Mouse (Mus musculus): ENCODE data around the gene Cfap44.
"Not testable (repeated sequence)": the region's sequence is repeated elsewhere in the genome, so short reads cannot be mapped to it uniquely, and the experiment has no call there.

The Cfap44 gene

GRCm38 (mm10) chr16:44428456-44428855 lies 33.9 kb downstream of the Cfap44 start:
- DNase-seq (ENCODE audit: low spot score), result no peak

GRCm38 (mm10) chr16:44430021-44430420 lies 35.4 kb downstream of the Cfap44 start:
- no peak for DNase-seq (ENCODE audit: low spot score)

- DNase-seq (ENCODE audit: low spot score), result no peak
These were observed 40.3 kb downstream of the Cfap44 start for GRCm38 (mm10) chr16:44434931-44435330.

GRCm38 (mm10) chr16:44435481-44435880 lies 40.9 kb downstream of the Cfap44 start:
- no peak for DNase-seq (ENCODE audit: low spot score)

GRCm38 (mm10) chr16:44441913-44442312 lies 47.3 kb downstream of the Cfap44 start:
- DNase-seq (ENCODE audit: low spot score), result not testable (repeated sequence)

- DNase-seq (ENCODE audit: low spot score), result no peak
These were observed 63.3 kb downstream of the Cfap44 start for GRCm38 (mm10) chr16:44457858-44458257.

GRCm38 (mm10) chr16:44458826-44459225 lies 64.2 kb downstream of the Cfap44 start:
- DNase-seq (ENCODE audit: low spot score), result no peak

- DNase-seq (ENCODE audit: low spot score), result no peak
These were observed 66.3 kb downstream of the Cfap44 start for GRCm38 (mm10) chr16:44460922-44461321.

- DNase-seq (ENCODE audit: low spot score), result no peak
These were observed 80.7 kb downstream of the Cfap44 start for GRCm38 (mm10) chr16:44475281-44475680.

GRCm38 (mm10) chr16:44475682-44476375 lies 81.2 kb downstream of the Cfap44 start:
- DNase-seq (ENCODE audit: low spot score), result no peak

GRCm38 (mm10) chr16:44478767-44479166 lies 84.2 kb downstream of the Cfap44 start:
- DNase-seq (ENCODE audit: low spot score), result no peak

- no peak for DNase-seq (ENCODE audit: low spot score)
These were observed 85.3 kb downstream of the Cfap44 start for GRCm38 (mm10) chr16:44479852-44480251.

GRCm38 (mm10) chr16:44480616-44481015 lies 86.0 kb downstream of the Cfap44 start:
- no peak for DNase-seq (ENCODE audit: low spot score)

- DNase-seq (ENCODE audit: low spot score), result no peak
These were observed 87.3 kb downstream of the Cfap44 start for GRCm38 (mm10) chr16:44481599-44482593.

GRCm38 (mm10) chr16:44484079-44484478 lies 89.5 kb downstream of the Cfap44 start:
- peak; percentile 85 for DNase-seq (ENCODE audit: low spot score)

- DNase-seq (ENCODE audit: low spot score), result no peak
These were observed 90.2 kb downstream of the Cfap44 start for GRCm38 (mm10) chr16:44484831-44485230.

GRCm38 (mm10) chr16:44485691-44486090 lies 91.1 kb downstream of the Cfap44 start:
- DNase-seq (ENCODE audit: low spot score), result no peak

GRCm38 (mm10) chr16:44486612-44487011 lies 92.0 kb downstream of the Cfap44 start:
- DNase-seq (ENCODE audit: low spot score), result no peak

- no peak for DNase-seq (ENCODE audit: low spot score)
These were observed 92.6 kb downstream of the Cfap44 start for GRCm38 (mm10) chr16:44487194-44487593.

- DNase-seq (ENCODE audit: low spot score), result no peak
These were observed 96.5 kb downstream of the Cfap44 start for GRCm38 (mm10) chr16:44491051-44491450.

GRCm38 (mm10) chr16:44492151-44492550 lies 97.6 kb downstream of the Cfap44 start:
- DNase-seq (ENCODE audit: low spot score), result no peak

GRCm38 (mm10) chr16:44492706-44493105 lies 98.1 kb downstream of the Cfap44 start:
- no peak for DNase-seq (ENCODE audit: low spot score)

GRCm38 (mm10) chr16:44493868-44494267 lies 99.3 kb downstream of the Cfap44 start:
- peak; percentile 43 for DNase-seq (ENCODE audit: low spot score)

Data from urinary bladder, postnatal 14 days (tissue).